Mouse (Mus musculus): Measurements from ENCODE around the gene Mgst3.
A peak's percentile ranks its signal among the peaks of the same experiment; 100 is the strongest.

The Mgst3 gene

GRCm38 (mm10) chr1:167393683-167394492, at the start of gene Mgst3:
Gene Mgst3, minus strand, starts transcription at chr1:167393841.
- DNase-seq (ENCODE audit: low spot score), result peak; percentile 94

GRCm38 (mm10) chr1:167438231-167438885, 44.7 kb upstream of the Mgst3 start:
- no peak for DNase-seq (ENCODE audit: low spot score)

GRCm38 (mm10) chr1:167437091-167437490, 43.5 kb upstream of the Mgst3 start:
- no peak for DNase-seq (ENCODE audit: low spot score)

- no peak for DNase-seq (ENCODE audit: low spot score)
These were observed 42.7 kb upstream of the Mgst3 start for GRCm38 (mm10) chr1:167436186-167436975.

- DNase-seq (ENCODE audit: low spot score), result no peak
These were observed 41.3 kb upstream of the Mgst3 start for GRCm38 (mm10) chr1:167434931-167435330.

- DNase-seq (ENCODE audit: low spot score), result no peak
These were observed 37.5 kb upstream of the Mgst3 start for GRCm38 (mm10) chr1:167430976-167431676.

- DNase-seq (ENCODE audit: low spot score), result no peak
These were observed 33.0 kb upstream of the Mgst3 start for GRCm38 (mm10) chr1:167426681-167427080.

- DNase-seq (ENCODE audit: low spot score), result no peak
These were observed 31.9 kb upstream of the Mgst3 start for GRCm38 (mm10) chr1:167425572-167425971.

- DNase-seq (ENCODE audit: low spot score), result no peak
These were observed 29.0 kb upstream of the Mgst3 start for GRCm38 (mm10) chr1:167422501-167423240.

- DNase-seq (ENCODE audit: low spot score), result peak; percentile 66
These were observed 21.2 kb upstream of the Mgst3 start for GRCm38 (mm10) chr1:167414846-167415245.

- no peak for DNase-seq (ENCODE audit: low spot score)
These were observed 18.5 kb upstream of the Mgst3 start for GRCm38 (mm10) chr1:167411991-167412715.

GRCm38 (mm10) chr1:167409601-167410000, 16.0 kb upstream of the Mgst3 start:
- DNase-seq (ENCODE audit: low spot score), result no peak

- DNase-seq (ENCODE audit: low spot score), result no peak
These were observed 11.6 kb upstream of the Mgst3 start for GRCm38 (mm10) chr1:167405237-167405636.

- DNase-seq (ENCODE audit: low spot score), result no peak
These were observed 360 bp downstream of the Mgst3 start for GRCm38 (mm10) chr1:167393281-167393680.

- no peak for DNase-seq (ENCODE audit: low spot score)
These were observed 954 bp downstream of the Mgst3 start for GRCm38 (mm10) chr1:167392687-167393086.

GRCm38 (mm10) chr1:167392031-167392640, 1.5 kb downstream of the Mgst3 start:
- no peak for DNase-seq (ENCODE audit: low spot score)

GRCm38 (mm10) chr1:167391241-167391640, 2.4 kb downstream of the Mgst3 start:
- no peak for DNase-seq (ENCODE audit: low spot score)

- no peak for DNase-seq (ENCODE audit: low spot score)
These were observed 3.3 kb downstream of the Mgst3 start for GRCm38 (mm10) chr1:167390381-167390780.

- DNase-seq (ENCODE audit: low spot score), result no peak
These were observed 4.1 kb downstream of the Mgst3 start for GRCm38 (mm10) chr1:167389584-167389983.

- DNase-seq (ENCODE audit: low spot score), result no peak
These were observed 5.1 kb downstream of the Mgst3 start for GRCm38 (mm10) chr1:167388571-167388970.

All from lung, postnatal 25 days (tissue).